In genomic region chr3:79690111-79690651, GRCm38 (mm10) we compare ENCODE assay signal across 17 mouse cellular contexts. TPM values are rescaled to one million over a fixed set of nuclear protein-coding genes. Genes with fewer than 3 reads are reported as not detected.
DNase-seq lines count a peak whose midpoint lies in the region; ATAC-seq and TF ChIP-seq lines count a peak whose summit lies in the region.
"Had no signal": no experiment of that assay in that cellular context is flagged by ENCODE, and none has a peak within 500 bp of the region (broad histone marks: within the 10 kb centered on the region; RNA-seq: fewer than 3 reads in every experiment).

No protein-coding gene starts in this region.

- WGBS in heart, postnatal 0 days: 36% methylated on average over 9 of the region's 9 CpGs

- H3K27ac ChIP-seq in heart, postnatal 0 days (ENCODE audit: low read depth): peak overlapping the region; percentile 95
- H3K27ac ChIP-seq: embryonic facial prominence, embryonic 13.5 days; forebrain, embryonic 13.5 days; hindbrain, embryonic 15.5 days had no signal

- 0 out of 2 replicates have a peak, but pooled peaks cover 5% of the 10 kb centered on the region for H3K4me1 ChIP-seq in heart, postnatal 0 days (ENCODE audit: control insufficient read depth, insufficient read depth)
- H3K4me1 ChIP-seq: embryonic facial prominence, embryonic 13.5 days; forebrain, embryonic 13.5 days; hindbrain, embryonic 15.5 days had no signal

- H3K4me2 ChIP-seq in heart, postnatal 0 days (ENCODE audit: low read depth, low read length): 0 out of 2 replicates have a peak overlapping the region, but pooled peaks have one; percentile 21
- H3K4me2 ChIP-seq: embryonic facial prominence, embryonic 13.5 days; forebrain, embryonic 13.5 days; hindbrain, embryonic 15.5 days had no signal

- peak; percentile 93 for ATAC-seq in heart, postnatal 0 days (ENCODE audit: insufficient read depth, low read depth)
- ATAC-seq: forebrain, embryonic 13.5 days had no signal

- H3K27me3 ChIP-seq in heart, postnatal 0 days (ENCODE audit: control insufficient read depth, insufficient read depth, low read length): no peaks in the 10 kb centered on the region
- H3K27me3 ChIP-seq: embryonic facial prominence, embryonic 13.5 days; forebrain, embryonic 13.5 days; hindbrain, embryonic 15.5 days had no signal

- no peak overlapping the region for H3K4me3 ChIP-seq in heart, postnatal 0 days (ENCODE audit: low read depth, low read length)
- H3K4me3 ChIP-seq: embryonic facial prominence, embryonic 13.5 days; forebrain, embryonic 13.5 days; hindbrain, embryonic 15.5 days had no signal

- DNase-seq in right cerebral cortex, postnatal 10 days (ENCODE audit: low spot score in 2 of 2): peak; percentile 37 to 41
- DNase-seq in right cerebral cortex, postnatal 25 days: no peak
- peak; percentile 76 to 84 for DNase-seq in heart, adult 18-20 months
- peak; percentile 88 for DNase-seq in heart, postnatal 0 days (ENCODE audit: low spot score)
- DNase-seq in natural killer cell, adult 2 months (ENCODE audit: low spot score in 2 of 2): no peak
- no peak for DNase-seq in urinary bladder, adult 2 months (ENCODE audit: low spot score)
- no peak for DNase-seq in adrenal gland, postnatal 4 days (ENCODE audit: low spot score in 2 of 2)
- DNase-seq: cerebellum, postnatal 14 days; thymus, postnatal 25 days had no signal

- TF ChIP-seq EP300 in heart, postnatal 0 days (IDR thresholded peaks at IDR 0.05; ENCODE audit: low read depth): peak; percentile 66; the same call in 1 of the 2 replicates

- H3K9me3 ChIP-seq in heart, postnatal 0 days (replicated peaks; ENCODE audit: control insufficient read depth, low read length): 0 out of 2 replicates have a peak, but pooled peaks cover 12% of the 10 kb centered on the region
- H3K9me3 ChIP-seq: embryonic facial prominence, embryonic 13.5 days; forebrain, embryonic 13.5 days; hindbrain, embryonic 15.5 days had no signal

- no peak overlapping the region for H3K9ac ChIP-seq in heart, postnatal 0 days (replicated peaks; ENCODE audit: low read depth, low read length)
- H3K9ac ChIP-seq: embryonic facial prominence, embryonic 13.5 days; forebrain, embryonic 13.5 days; hindbrain, embryonic 15.5 days had no signal

- TF ChIP-seq CTCF in heart, postnatal 0 days (IDR thresholded peaks at IDR 0.05; ENCODE audit: low read depth): no peak

- no peaks in the 10 kb centered on the region for H3K36me3 ChIP-seq in heart, postnatal 0 days (replicated peaks; ENCODE audit: control insufficient read depth, insufficient read depth, low read length)
- H3K36me3 ChIP-seq: embryonic facial prominence, embryonic 13.5 days; hindbrain, embryonic 15.5 days had no signal

RNA-seq across cellular contexts. Expression of gene Rxfp1, which starts 47.5 kb away (rescaled TPM):
- 1 to 10 TPM; 1.6 to 1.7 TPM for total RNA-seq in heart, adult 18-20 months (2021)
- 18.4 and 27.6 TPM in 2 replicates for total RNA-seq in heart, postnatal 0 days (2014; rRNA removed; ENCODE audit: low replicate concordance)
- polyA plus RNA-seq in heart, postnatal 0 days (2015; fragmentation: Nextera tagmentation; extraction: Ambion mirVana): 5.4 and 6.3 TPM in 2 replicates
- polyA plus RNA-seq in urinary bladder, adult 2 months (2012; rRNA removed): 0.38 and 0.40 TPM in 2 replicates
- total RNA-seq in adrenal gland, postnatal 4 days (2021): 1 to 10 TPM in 1 of 2 experiments, under 1 TPM in 1; 0.65 to 2.0 TPM
- total RNA-seq: neutrophil, adult 5-6 weeks had no signal
- polyA plus RNA-seq: forebrain, embryonic 13.5 days; kidney, embryonic 14.5 days; liver, embryonic 16.5 days; small intestine, adult 2 months; stomach, embryonic 16.5 days had no signal

Comparison
In these comparisons a context has a peak if more than half of its experiments do, and no peak if none do; other contexts are left out.
1. DNase-seq: peak in right cerebral cortex, postnatal 10 days (2 of 2), heart, adult 18-20 months (2 of 2) and heart, postnatal 0 days (single experiment); none in right cerebral cortex, postnatal 25 days (single experiment), natural killer cell, adult 2 months (0 of 2), urinary bladder, adult 2 months (single experiment) and adrenal gland, postnatal 4 days (0 of 2).